Mouse (Mus musculus): ENCODE data around the gene Tlr9. TPM values are rescaled to one million over a fixed set of nuclear protein-coding genes. Genes with fewer than 3 reads are reported as not detected.

The Tlr9 gene
- 0.06 TPM in 1 of 2 replicates, not detected in the other for polyA plus RNA-seq (2015; fragmentation: Nextera tagmentation; extraction: Ambion mirVana)

GRCm38 (mm10) chr9:106222261-106222851 is at the start of gene Tlr9:
Gene Tlr9 (plus strand): TSS chr9:106222598.
- no peak within 1 kb of the TSS for H3K27ac ChIP-seq
- H3K9me3 ChIP-seq = no peaks in the 10 kb centered on the region
- H3K27me3 ChIP-seq = 0 out of 2 replicates have a peak, but pooled peaks cover 6% of the 10 kb centered on the region
- no peak within 1 kb of the TSS for H3K4me3 ChIP-seq
- no peak within 1 kb of the TSS for H3K9ac ChIP-seq
- peaks cover 9% of the 10 kb centered on the region for H3K4me1 ChIP-seq
- no peak for ATAC-seq (ENCODE audit: borderline replicate concordance, extremely low read depth, low FRiP score, low TSS enrichment)
- 59% methylated on average over 4 of the region's 4 CpGs for WGBS
- no peak within 1 kb of the TSS for H3K4me2 ChIP-seq
- H3K36me3 ChIP-seq = no peaks in the 10 kb centered on the region

- H3K9ac ChIP-seq = peak overlapping the region; percentile 97; the same call in 1 of the 2 replicates
- H3K4me1 ChIP-seq = peaks cover 29% of the 10 kb centered on the region
- no peak for ATAC-seq (ENCODE audit: borderline replicate concordance, extremely low read depth, low FRiP score, low TSS enrichment)
- 63% methylated on average over 2 of the region's 2 CpGs for WGBS
- H3K4me2 ChIP-seq = peak overlapping the region; percentile 85
- peaks cover 19% of the 10 kb centered on the region for H3K36me3 ChIP-seq
- H3K27me3 ChIP-seq = no peaks in the 10 kb centered on the region
- no peaks in the 10 kb centered on the region for H3K9me3 ChIP-seq
- H3K27ac ChIP-seq = no peak overlapping the region
- peak overlapping the region; percentile 89; the same call in 1 of the 2 replicates for H3K4me3 ChIP-seq
These were observed 49.0 kb upstream of the Tlr9 start for GRCm38 (mm10) chr9:106173363-106173762.

- Histone ChIP-seq H3K4me3 (no peak overlapping the region), H3K9me3 (no peaks in the 10 kb centered on the region), H3K9ac (no peak overlapping the region), H3K36me3 (peaks cover 40% of the 10 kb centered on the region), H3K4me1 (peaks cover 21% of the 10 kb centered on the region), H3K27me3 (no peaks in the 10 kb centered on the region), H3K4me2 (no peak overlapping the region), H3K27ac (no peak overlapping the region)
- 61% methylated on average over 3 of the region's 3 CpGs for WGBS
- no peak for ATAC-seq (ENCODE audit: borderline replicate concordance, extremely low read depth, low FRiP score, low TSS enrichment)
These were observed 46.7 kb upstream of the Tlr9 start for GRCm38 (mm10) chr9:106175552-106176200.

- no peaks in the 10 kb centered on the region for H3K27me3 ChIP-seq
- no peak overlapping the region for H3K4me2 ChIP-seq
- H3K9me3 ChIP-seq = no peaks in the 10 kb centered on the region
- WGBS = 71% methylated on average over 5 of the region's 5 CpGs
- H3K9ac ChIP-seq = no peak overlapping the region
- H3K4me1 ChIP-seq = peaks cover 21% of the 10 kb centered on the region
- H3K27ac ChIP-seq = no peak overlapping the region
- peaks cover 51% of the 10 kb centered on the region for H3K36me3 ChIP-seq
- no peak for ATAC-seq (ENCODE audit: borderline replicate concordance, extremely low read depth, low FRiP score, low TSS enrichment)
- H3K4me3 ChIP-seq = no peak overlapping the region
These were observed 45.6 kb upstream of the Tlr9 start for GRCm38 (mm10) chr9:106176769-106177168.

- Histone ChIP-seq H3K4me1 (peaks cover 21% of the 10 kb centered on the region), H3K4me3 (no peak overlapping the region), H3K36me3 (peaks cover 61% of the 10 kb centered on the region), H3K27ac (no peak overlapping the region), H3K9me3 (no peaks in the 10 kb centered on the region), H3K4me2 (no peak overlapping the region), H3K27me3 (no peaks in the 10 kb centered on the region), H3K9ac (no peak overlapping the region)
- ATAC-seq (ENCODE audit: borderline replicate concordance, extremely low read depth, low FRiP score, low TSS enrichment) = no peak
- WGBS = 90% methylated on average over 6 of the region's 6 CpGs
These were observed 44.6 kb upstream of the Tlr9 start for GRCm38 (mm10) chr9:106177799-106178198.

GRCm38 (mm10) chr9:106179454-106179853 is 42.9 kb upstream of the Tlr9 start:
- Histone ChIP-seq H3K27me3 (no peaks in the 10 kb centered on the region), H3K36me3 (peaks cover 78% of the 10 kb centered on the region), H3K4me3 (no peak overlapping the region), H3K9me3 (no peaks in the 10 kb centered on the region), H3K9ac (no peak overlapping the region), H3K4me1 (peaks cover 9% of the 10 kb centered on the region), H3K4me2 (no peak overlapping the region), H3K27ac (no peak overlapping the region)
- no peak for ATAC-seq (ENCODE audit: borderline replicate concordance, extremely low read depth, low FRiP score, low TSS enrichment)
- WGBS = 81% methylated on average over 2 of the region's 2 CpGs

- no peaks in the 10 kb centered on the region for H3K27me3 ChIP-seq
- H3K4me1 ChIP-seq = peaks cover 5% of the 10 kb centered on the region
- peaks cover 83% of the 10 kb centered on the region for H3K36me3 ChIP-seq
- H3K4me2 ChIP-seq = no peak overlapping the region
- no peak overlapping the region for H3K27ac ChIP-seq
- H3K4me3 ChIP-seq = no peak overlapping the region
- 88% methylated on average over 3 of the region's 3 CpGs for WGBS
- ATAC-seq (ENCODE audit: borderline replicate concordance, extremely low read depth, low FRiP score, low TSS enrichment) = no peak
- H3K9me3 ChIP-seq = no peaks in the 10 kb centered on the region
- H3K9ac ChIP-seq = no peak overlapping the region
These were observed 42.4 kb upstream of the Tlr9 start for GRCm38 (mm10) chr9:106179964-106180363.

- H3K4me3 ChIP-seq = no peak overlapping the region
- no peaks in the 10 kb centered on the region for H3K27me3 ChIP-seq
- no peaks in the 10 kb centered on the region for H3K9me3 ChIP-seq
- H3K27ac ChIP-seq = no peak overlapping the region
- H3K36me3 ChIP-seq = peaks cover 96% of the 10 kb centered on the region
- no peak overlapping the region for H3K4me2 ChIP-seq
- no peak overlapping the region for H3K9ac ChIP-seq
- no peak for ATAC-seq (ENCODE audit: borderline replicate concordance, extremely low read depth, low FRiP score, low TSS enrichment)
- no peaks in the 10 kb centered on the region for H3K4me1 ChIP-seq
- WGBS = 87% methylated on average over 4 of the region's 4 CpGs
These were observed 40.3 kb upstream of the Tlr9 start for GRCm38 (mm10) chr9:106182146-106182545.

GRCm38 (mm10) chr9:106183996-106184395 is 38.4 kb upstream of the Tlr9 start:
- H3K27ac ChIP-seq = no peak overlapping the region

GRCm38 (mm10) chr9:106191355-106191754 is 31.0 kb upstream of the Tlr9 start:
- H3K27ac ChIP-seq = no peak overlapping the region
- H3K4me1 ChIP-seq = no peaks in the 10 kb centered on the region
- no peak overlapping the region for H3K4me3 ChIP-seq
- 100% methylated on average over 1 of the region's 1 CpGs for WGBS
- H3K27me3 ChIP-seq = no peaks in the 10 kb centered on the region
- no peak for ATAC-seq (ENCODE audit: borderline replicate concordance, extremely low read depth, low FRiP score, low TSS enrichment)
- H3K36me3 ChIP-seq = peaks cover 81% of the 10 kb centered on the region
- H3K9ac ChIP-seq = no peak overlapping the region
- no peaks in the 10 kb centered on the region for H3K9me3 ChIP-seq
- no peak overlapping the region for H3K4me2 ChIP-seq

More at GRCm38 (mm10) chr9:106183996-106184395, 38.4 kb upstream of the Tlr9 start:
- WGBS = 89% methylated on average over 5 of the region's 5 CpGs
- H3K4me1 ChIP-seq = no peaks in the 10 kb centered on the region
- H3K4me3 ChIP-seq = no peak overlapping the region
- H3K9me3 ChIP-seq = no peaks in the 10 kb centered on the region
- ATAC-seq (ENCODE audit: borderline replicate concordance, extremely low read depth, low FRiP score, low TSS enrichment) = no peak
- no peaks in the 10 kb centered on the region for H3K27me3 ChIP-seq
- H3K9ac ChIP-seq = no peak overlapping the region
- H3K36me3 ChIP-seq = peaks cover 98% of the 10 kb centered on the region
- H3K4me2 ChIP-seq = no peak overlapping the region

GRCm38 (mm10) chr9:106192024-106192423 is 30.4 kb upstream of the Tlr9 start:
- H3K4me1 ChIP-seq = no peaks in the 10 kb centered on the region
- H3K27ac ChIP-seq = no peak overlapping the region
- H3K4me2 ChIP-seq = no peak overlapping the region
- H3K4me3 ChIP-seq = no peak overlapping the region
- H3K9me3 ChIP-seq = no peaks in the 10 kb centered on the region
- peaks cover 77% of the 10 kb centered on the region for H3K36me3 ChIP-seq
- H3K27me3 ChIP-seq = no peaks in the 10 kb centered on the region
- no peak overlapping the region for H3K9ac ChIP-seq
- 87% methylated on average over 8 of the region's 8 CpGs for WGBS
- ATAC-seq (ENCODE audit: borderline replicate concordance, extremely low read depth, low FRiP score, low TSS enrichment) = no peak

- Histone ChIP-seq H3K36me3 (peaks cover 68% of the 10 kb centered on the region), H3K4me2 (no peak overlapping the region), H3K4me1 (peaks cover 7% of the 10 kb centered on the region; the same call in 1 of the 2 replicates), H3K27me3 (no peaks in the 10 kb centered on the region), H3K4me3 (no peak overlapping the region), H3K27ac (no peak overlapping the region), H3K9me3 (no peaks in the 10 kb centered on the region), H3K9ac (no peak overlapping the region)
- whole genome bisulfite sequencing = 89% methylated on average over 1 of the region's 1 CpGs
- ATAC-seq (ENCODE audit: borderline replicate concordance, extremely low read depth, low FRiP score, low TSS enrichment) = no peak
These were observed 29.4 kb upstream of the Tlr9 start for GRCm38 (mm10) chr9:106192998-106193397.

All from lung, embryonic 15.5 days (tissue).